Mouse (Mus musculus): ENCODE measurements around the gene Ndufc2.

GRCm38 (mm10) chr7:97419163-97419562, 19.4 kb downstream of the Ndufc2 start:
- TF ChIP-seq CTCF (IDR thresholded peaks at IDR 0.05; ENCODE audit: borderline replicate concordance, control insufficient read depth, extremely low read depth, insufficient read depth, low read length, poor library complexity) (no peak), POLR2A (IDR thresholded peaks at IDR 0.05; ENCODE audit: control insufficient read depth, extremely low read depth, insufficient read depth, low read length, poor library complexity) (no peak)

All from thymus, adult 2 months (tissue).